Mouse (Mus musculus) liver, embryonic 14.5 days (tissue): Measurements from ENCODE around the gene Tspan13.

Source experiments
- CTCF ChIP-seq: IDR thresholded peaks from 2 replicates; pipeline ENCODE4 v1.5.1; 2016; ENCODE audit warnings: antibody characterized with exemption, low read depth, control low read depth
- EP300 ChIP-seq: IDR thresholded peaks from 2 replicates; pipeline ENCODE4 v1.6.1; 2016; ENCODE audit warnings: antibody characterized with exemption, low read depth

- TF ChIP-seq CTCF (no peak), EP300 (no peak)
These were observed 49.6 kb downstream of the Tspan13 start, which contains the start of gene Agr2 for GRCm38 (mm10) chr12:35992711-35993110.
